9 mouse cellular contexts compared by ENCODE assay signal in genomic region chr10:117064076-117064475, GRCm38 (mm10). TPM values are rescaled to one million over a fixed set of nuclear protein-coding genes. Genes with fewer than 3 reads are reported as not detected.
DNase-seq lines count a peak whose midpoint lies in the region; ATAC-seq and TF ChIP-seq lines count a peak whose summit lies in the region.
"Had no signal": no experiment of that assay in that cellular context is flagged by ENCODE, and none has a peak within 500 bp of the region (broad histone marks: within the 10 kb centered on the region; RNA-seq: fewer than 3 reads in every experiment).

No protein-coding gene starts in this region.

- peak; percentile 30; the same call in 1 of the 2 replicates for ATAC-seq in limb, embryonic 14.5 days (ENCODE audit: low FRiP score, low read depth)
- ATAC-seq in stomach, postnatal 0 days (ENCODE audit: low FRiP score, low TSS enrichment) = 0 out of 2 replicates have a peak, but pooled peaks have one; percentile 17

- no peak for TF ChIP-seq EP300 in stomach, postnatal 0 days (optimal IDR thresholded peaks at IDR 0.05)

- H3K4me2 ChIP-seq in limb, embryonic 14.5 days (replicated peaks; ENCODE audit: low read depth, low read length, severe bottlenecking) = peak overlapping the region; percentile 55
- H3K4me2 ChIP-seq in stomach, postnatal 0 days (replicated peaks; ENCODE audit: low read depth) = peak overlapping the region; percentile 55

- H3K27me3 ChIP-seq in testis, adult 2 months (ENCODE audit: control insufficient read depth, insufficient read depth, low read length) = no peaks in the 10 kb centered on the region
- no peaks in the 10 kb centered on the region for H3K27me3 ChIP-seq in limb, embryonic 14.5 days (ENCODE audit: control insufficient read depth, insufficient read depth, low read length)
- H3K27me3 ChIP-seq in stomach, postnatal 0 days (ENCODE audit: control insufficient read depth, insufficient read depth, low read length) = no peaks in the 10 kb centered on the region

- peak overlapping the region; percentile 52 for H3K9ac ChIP-seq in limb, embryonic 14.5 days (ENCODE audit: low read depth, low read length, severe bottlenecking)
- peak overlapping the region; percentile 35; the same call in 1 of the 2 replicates for H3K9ac ChIP-seq in stomach, postnatal 0 days (ENCODE audit: low read length)

- H3K4me1 ChIP-seq in testis, adult 2 months (ENCODE audit: control insufficient read depth, insufficient read depth, low read length) = no peaks in the 10 kb centered on the region
- H3K4me1 ChIP-seq in limb, embryonic 14.5 days (ENCODE audit: control insufficient read depth, insufficient read depth, low read length) = no peaks in the 10 kb centered on the region; the same call in 1 of the 2 replicates
- H3K4me1 ChIP-seq in stomach, postnatal 0 days (replicated peaks; ENCODE audit: control insufficient read depth, insufficient read depth) = no peaks in the 10 kb centered on the region

- peak overlapping the region; percentile 84 for H3K4me3 ChIP-seq in gastrocnemius, adult 2 months
- peak overlapping the region; percentile 33 for H3K4me3 ChIP-seq in testis, adult 2 months (ENCODE audit: control insufficient read depth, low read depth, low read length)
- peak overlapping the region; percentile 98 for H3K4me3 ChIP-seq in limb, embryonic 14.5 days (replicated peaks; ENCODE audit: low read length)
- H3K4me3 ChIP-seq in stomach, postnatal 0 days (ENCODE audit: low read depth, low read length) = peak overlapping the region; percentile 98

- peak overlapping the region; percentile 74 for H3K27ac ChIP-seq in gastrocnemius, adult 2 months
- H3K27ac ChIP-seq in testis, adult 2 months (ENCODE audit: control insufficient read depth, insufficient read depth, low read depth, low read length) = no peak overlapping the region
- peak overlapping the region; percentile 88 for H3K27ac ChIP-seq in limb, embryonic 14.5 days (replicated peaks; ENCODE audit: low read depth, low read length)
- H3K27ac ChIP-seq in stomach, postnatal 0 days (replicated peaks) = peak overlapping the region; percentile 45; the same call in 1 of the 2 replicates

- no peak for DNase-seq in gastrocnemius, adult 2 months
- DNase-seq in gastrocnemius, adult 18-20 months (ENCODE audit: low spot score) = no peak
- no peak for DNase-seq in testis, postnatal 14 days (ENCODE audit: low spot score)
- DNase-seq in limb, embryonic 14.5 days (ENCODE audit: low spot score) = no peak
- no peak for DNase-seq in stomach, postnatal 0 days (ENCODE audit: low spot score)
- no peak for DNase-seq in urinary bladder, postnatal 10 days (ENCODE audit: low spot score)
- no peak for DNase-seq in layer of hippocampus, adult 11-12 months (ENCODE audit: low spot score)

- no peaks in the 10 kb centered on the region for H3K9me3 ChIP-seq in limb, embryonic 14.5 days (ENCODE audit: control insufficient read depth, low read length)
- H3K9me3 ChIP-seq in stomach, postnatal 0 days (ENCODE audit: control insufficient read depth, low read length) = no peaks in the 10 kb centered on the region

- 13% methylated on average over 7 of the region's 7 CpGs for WGBS in limb, embryonic 14.5 days
- 7% methylated on average over 7 of the region's 7 CpGs for WGBS in stomach, postnatal 0 days

- peaks cover 4% of the 10 kb centered on the region; the same call in 1 of the 2 replicates for H3K36me3 ChIP-seq in testis, adult 2 months (ENCODE audit: control insufficient read depth, insufficient read depth, low read length)
- peaks cover 32% of the 10 kb centered on the region for H3K36me3 ChIP-seq in limb, embryonic 14.5 days (ENCODE audit: control insufficient read depth, insufficient read depth, low read length)
- peaks cover 17% of the 10 kb centered on the region for H3K36me3 ChIP-seq in stomach, postnatal 0 days (ENCODE audit: control insufficient read depth, insufficient read depth, low read length)

- intact Hi-C loops in gastrocnemius, adult 2 months (cut with DNase I) = loop anchor here (5.0 to 10.0 kb wide), 2 partner anchors 148 to 311 kb away; no protein-coding TSS in a partner anchor

- TF ChIP-seq CTCF in gastrocnemius, adult 2 months (IDR thresholded peaks at IDR 0.05) = no peak
- TF ChIP-seq CTCF in testis, adult 2 months (IDR thresholded peaks at IDR 0.05; ENCODE audit: control insufficient read depth, insufficient read depth, insufficient replicate concordance, low read depth, low read length) = no peak
- no peak for TF ChIP-seq CTCF in stomach, postnatal 0 days (IDR thresholded peaks at IDR 0.05; ENCODE audit: low read depth)

- TF ChIP-seq POLR2A in testis, adult 2 months (IDR thresholded peaks at IDR 0.05; ENCODE audit: control insufficient read depth, low read depth, low read length) = no peak
- no peak for TF ChIP-seq POLR2A in limb, embryonic 14.5 days (IDR thresholded peaks at IDR 0.05; ENCODE audit: borderline replicate concordance, extremely low read depth, insufficient read depth, insufficient read length)

RNA-seq across cellular contexts. Expression of gene Cct2, which starts 0.5 kb away (rescaled TPM):
- total RNA-seq in gastrocnemius, adult 2 months (2021) = 100 to 1,000 TPM; 112 to 125 TPM
- 100 to 1,000 TPM; 110 to 112 TPM for total RNA-seq in gastrocnemius, adult 18-20 months (2021)
- polyA plus RNA-seq in testis, adult 2 months (2012; rRNA removed) = 133 and 135 TPM in 2 replicates
- polyA plus RNA-seq in limb, embryonic 14.5 days (2012; rRNA removed) = 207 and 231 TPM in 2 replicates
- 253 and 262 TPM in 2 replicates for polyA plus RNA-seq in limb, embryonic 14.5 days (2014; fragmentation: Nextera tagmentation; extraction: Ambion mirVana)
- 119 and 122 TPM in 2 replicates for polyA plus RNA-seq in stomach, postnatal 0 days (2015; fragmentation: Nextera tagmentation; extraction: Ambion mirVana)

RNA-seq across cellular contexts. Expression of gene Lrrc10, which starts 18.9 kb away (rescaled TPM):
- under 1 TPM in 1 of 2 experiments, not detected in 1; 0.17 TPM for total RNA-seq in gastrocnemius, adult 2 months (2021)
- total RNA-seq in gastrocnemius, adult 18-20 months (2021) = under 1 TPM in 1 of 2 experiments, not detected in 1; 0.37 TPM
- 0.06 and 0.20 TPM in 2 replicates for polyA plus RNA-seq in testis, adult 2 months (2012; rRNA removed)
- polyA plus RNA-seq in limb, embryonic 14.5 days (2012; rRNA removed) = 0.09 and 0.12 TPM in 2 replicates
- polyA plus RNA-seq in limb, embryonic 14.5 days (2014; fragmentation: Nextera tagmentation; extraction: Ambion mirVana) = not detected in 2 replicates
- not detected in 2 replicates for polyA plus RNA-seq in stomach, postnatal 0 days (2015; fragmentation: Nextera tagmentation; extraction: Ambion mirVana)
- total RNA-seq: liver, adult 2 months had no signal
- polyA plus RNA-seq: liver, adult 2 months had no signal

Comparison
In these comparisons a context has a peak if more than half of its experiments do, and no peak if none do; other contexts are left out.
1. H3K4me3 ChIP-seq: peak in every context shown above with its lines; median percentile 98 in limb, embryonic 14.5 days; 98 in stomach, postnatal 0 days; 84 in gastrocnemius, adult 2 months; 33 in testis, adult 2 months.